Mouse (Mus musculus) erythroid progenitor cell, adult 5-6 weeks (primary cell): ENCODE results near the gene Rhox8. TPM values are rescaled to one million over a fixed set of nuclear protein-coding genes. Genes with fewer than 3 reads are reported as not detected.
"Not testable (repeated sequence)": the region's sequence is repeated elsewhere in the genome, so short reads cannot be mapped to it uniquely, and the experiment has no call there.

Experiments
- ATAC-seq: replicated peaks from 2 replicates; pipeline ENCODE4 v1.8.0; 2016; ENCODE audit warnings: moderate number of reproducible peaks, mild to moderate bottlenecking, moderate TSS enrichment, inconsistent platforms; ENCODE audit not compliant: poor library complexity, low FRiP score, severe bottlenecking
- total RNA-seq, 2 experiments: library from RNA; stranded (forward) in 1 of 2; stranded (reverse) in 1 of 2; fragments of 150-400 nt in 1 of 2; fragments of 186-747, 209-891 nt in 1 of 2; gene quantifications; 2 replicates each; pipeline versions ENCODE4 v1.2.3 to v1.2.4; 2015 to 2017; ENCODE audit warnings: low replicate concordance in 2 of 2

The Rhox8 gene
- total RNA-seq (2015; ENCODE audit: low replicate concordance), result not detected in 2 replicates
- total RNA-seq (2017; ENCODE audit: low replicate concordance), result 0.51 TPM in 1 of 2 replicates, not detected in the other

DNA sequence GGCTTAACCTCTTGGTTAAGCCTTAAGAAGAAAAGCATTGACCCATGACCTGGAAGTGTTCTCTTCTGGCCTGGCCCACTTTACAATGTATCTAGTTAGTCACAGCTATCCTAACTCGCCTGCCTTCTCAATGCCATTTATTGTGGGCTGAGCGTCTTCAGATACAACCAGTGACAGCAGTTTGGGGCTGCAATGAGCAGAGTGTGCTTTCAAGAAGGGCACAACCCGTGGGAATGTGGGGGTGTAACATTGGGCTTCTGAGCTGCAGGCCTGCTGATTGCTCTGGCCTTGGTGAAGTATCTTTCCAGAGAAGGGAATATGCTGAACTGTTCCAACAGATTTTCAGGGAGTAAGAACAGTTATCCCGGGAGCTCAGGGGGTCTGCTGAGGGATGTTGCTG lies at the start of gene Rhox8:
Gene Rhox8, minus strand, starts transcription at position 101 of the 400 bp plus-strand sequence.
- ATAC-seq, result no peak

- ATAC-seq, result no peak
These were observed 37.6 kb upstream of the Rhox8 start for GRCm38 (mm10) chrX:37916311-37916710.

DNA sequence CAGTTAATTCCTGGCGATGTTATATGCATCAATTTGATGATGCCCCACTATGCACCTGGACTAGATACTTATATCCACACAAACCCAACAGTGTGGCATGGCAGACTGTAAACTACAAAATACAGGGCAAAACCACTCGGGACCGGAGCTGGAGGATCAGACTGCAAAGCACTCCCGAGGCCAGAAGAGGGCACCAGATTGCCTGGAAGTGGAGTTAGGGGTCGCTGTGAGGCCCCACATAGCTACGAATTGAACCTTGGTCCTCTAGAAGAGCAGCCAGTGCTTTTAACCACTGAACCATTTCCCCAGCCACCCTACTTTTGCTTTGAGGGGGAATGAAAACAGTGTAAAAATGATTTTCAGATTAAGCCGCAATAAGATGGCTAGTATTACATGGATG lies 29.8 kb upstream of the Rhox8 start:
- ATAC-seq, result no peak

DNA sequence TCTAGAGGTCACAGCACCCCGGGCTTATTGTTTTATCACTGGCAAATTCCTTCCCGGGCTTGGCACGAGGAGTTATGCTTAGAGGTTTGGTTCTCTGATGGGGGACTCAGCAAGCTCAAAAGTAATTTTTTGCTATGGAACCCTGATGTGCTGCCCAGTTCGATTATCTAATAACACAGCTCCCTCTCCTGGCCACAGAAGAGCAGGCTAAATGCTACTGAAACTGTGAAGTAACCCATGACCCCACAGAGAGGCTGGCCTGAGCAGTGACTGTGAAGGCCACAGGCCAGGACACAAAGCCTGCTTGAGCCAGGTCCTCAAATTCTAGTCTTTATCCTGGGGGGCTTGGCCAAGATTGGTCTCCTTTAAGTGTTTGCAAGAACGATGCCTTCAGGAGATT lies 25.0 kb upstream of the Rhox8 start:
- ATAC-seq, result no peak

DNA sequence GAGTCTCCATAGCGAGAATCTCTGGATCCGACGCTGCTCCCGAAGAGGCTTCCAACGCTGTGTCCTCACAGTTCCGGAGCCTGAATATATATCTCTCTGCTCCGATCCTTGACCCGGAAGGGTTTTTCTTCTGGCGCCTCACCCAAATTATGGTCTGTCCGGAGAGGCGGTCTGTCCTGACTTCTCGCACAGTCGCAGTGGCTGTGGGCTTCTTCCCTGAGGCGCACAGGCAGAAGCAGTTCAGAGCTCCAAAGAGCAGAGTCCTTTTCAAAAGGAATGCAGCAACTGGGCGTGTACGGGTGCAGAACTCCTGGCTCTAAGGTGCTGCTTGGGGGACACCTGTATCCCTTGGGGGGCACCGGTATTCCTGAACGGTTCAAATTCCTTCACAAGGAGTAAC lies 22.9 kb upstream of the Rhox8 start, which contains the start of gene Rhox9:
Gene Rhox9, minus strand, starts transcription at position 101 of the 400 bp plus-strand sequence.
- ATAC-seq, result not testable (repeated sequence)

- ATAC-seq, result not testable (repeated sequence)
These were observed 18.4 kb upstream of the Rhox8 start, which contains the start of gene Rhox7b for GRCm38 (mm10) chrX:37897132-37897531. TSS of gene Rhox7b (minus strand) at chrX:37897232.

GRCm38 (mm10) chrX:37871641-37872040 lies 7.1 kb downstream of the Rhox8 start:
- no peak for ATAC-seq

DNA sequence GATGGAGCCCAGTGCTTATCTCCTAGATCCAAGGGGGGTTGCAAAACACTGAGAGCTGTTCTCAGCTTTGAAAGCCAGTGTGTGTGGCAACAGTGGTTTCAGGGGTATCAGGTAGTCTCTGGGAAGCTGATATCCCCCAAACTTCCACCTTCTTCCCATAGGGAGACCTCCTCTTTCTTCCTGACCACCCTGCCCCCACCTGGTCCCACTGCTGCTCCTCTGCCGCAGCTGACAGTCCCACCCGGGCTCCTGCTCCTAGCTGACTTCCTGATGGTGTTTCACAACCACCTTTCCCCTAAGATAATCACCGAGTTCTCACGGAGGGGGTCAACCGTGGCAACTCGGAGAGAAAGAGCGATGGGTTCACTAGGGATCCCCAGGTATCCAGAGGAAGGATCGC lies 47.4 kb downstream of the Rhox8 start, which contains the start of gene Rhox7a:
Gene Rhox7a, plus strand, starts transcription at position 301 of the 400 bp plus-strand sequence.
- ATAC-seq, result not testable (repeated sequence)

DNA sequence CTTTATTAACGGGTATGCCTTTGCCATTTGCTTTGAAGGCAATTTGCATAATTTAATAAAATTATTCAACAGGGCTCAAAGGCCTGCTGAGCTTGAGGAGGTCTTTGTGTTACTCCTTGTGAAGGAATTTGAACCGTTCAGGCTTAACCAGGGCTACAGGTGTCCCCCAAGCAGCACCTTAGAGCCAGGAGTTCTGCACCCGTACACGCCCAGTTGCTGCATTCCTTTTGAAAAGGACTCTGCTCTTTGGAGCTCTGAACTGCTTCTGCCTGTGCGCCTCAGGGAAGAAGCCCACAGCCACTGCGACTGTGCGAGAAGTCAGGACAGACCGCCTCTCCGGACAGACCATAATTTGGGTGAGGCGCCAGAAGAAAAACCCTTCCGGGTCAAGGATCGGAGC lies 52.1 kb downstream of the Rhox8 start, which contains the start of gene Rhox6:
Gene Rhox6, plus strand, starts transcription at position 301 of the 400 bp plus-strand sequence.
- not testable (repeated sequence) for ATAC-seq

Other genes with a start within 250 kb of the Rhox8 start
- not detected in 2 replicates for gene Rhox2g, start 235.5 kb downstream of the Rhox8 start, total RNA-seq (2015; ENCODE audit: low replicate concordance)
- gene Rhox2g, start 235.5 kb downstream of the Rhox8 start, total RNA-seq (2017; ENCODE audit: low replicate concordance), result not detected in 2 replicates
- not detected in 2 replicates for gene Rhox4g, start 227.6 kb downstream of the Rhox8 start, total RNA-seq (2015; ENCODE audit: low replicate concordance)
- not detected in 2 replicates for gene Rhox4g, start 227.6 kb downstream of the Rhox8 start, total RNA-seq (2017; ENCODE audit: low replicate concordance)
- not detected in 2 replicates for gene Rhox3h, start 210.2 kb downstream of the Rhox8 start, total RNA-seq (2015; ENCODE audit: low replicate concordance)
- gene Rhox3h, start 210.2 kb downstream of the Rhox8 start, total RNA-seq (2017; ENCODE audit: low replicate concordance), result not detected in 2 replicates
- gene Rhox2h, start 205.7 kb downstream of the Rhox8 start, total RNA-seq (2015; ENCODE audit: low replicate concordance), result not detected in 2 replicates
- gene Rhox2h, start 205.7 kb downstream of the Rhox8 start, total RNA-seq (2017; ENCODE audit: low replicate concordance), result not detected in 2 replicates
- gene Rhox5, start 74.1 kb downstream of the Rhox8 start, total RNA-seq (2015; ENCODE audit: low replicate concordance), result not detected in 2 replicates
- gene Rhox5, start 74.1 kb downstream of the Rhox8 start, total RNA-seq (2017; ENCODE audit: low replicate concordance), result not detected in 2 replicates
- gene Rhox6, start 52.0 kb downstream of the Rhox8 start, total RNA-seq (2015; ENCODE audit: low replicate concordance), result not detected in 2 replicates
- not detected in 2 replicates for gene Rhox6, start 52.0 kb downstream of the Rhox8 start, total RNA-seq (2017; ENCODE audit: low replicate concordance)
- gene Rhox7a, start 47.3 kb downstream of the Rhox8 start, total RNA-seq (2015; ENCODE audit: low replicate concordance), result not detected in 2 replicates
- not detected in 2 replicates for gene Rhox7a, start 47.3 kb downstream of the Rhox8 start, total RNA-seq (2017; ENCODE audit: low replicate concordance)
- gene Rhox7b, start 18.3 kb upstream of the Rhox8 start, total RNA-seq (2015; ENCODE audit: low replicate concordance), result not detected in 2 replicates
- not detected in 2 replicates for gene Rhox7b, start 18.3 kb upstream of the Rhox8 start, total RNA-seq (2017; ENCODE audit: low replicate concordance)
- not detected in 2 replicates for gene Rhox9, start 22.8 kb upstream of the Rhox8 start, total RNA-seq (2015; ENCODE audit: low replicate concordance)
- not detected in 2 replicates for gene Rhox9, start 22.8 kb upstream of the Rhox8 start, total RNA-seq (2017; ENCODE audit: low replicate concordance)
- not detected in 2 replicates for gene Btg1-ps1, start 139.9 kb upstream of the Rhox8 start, total RNA-seq (2015; ENCODE audit: low replicate concordance)
- not detected in 2 replicates for gene Btg1-ps1, start 139.9 kb upstream of the Rhox8 start, total RNA-seq (2017; ENCODE audit: low replicate concordance)
- not detected in 2 replicates for gene Btg1-ps2, start 164.2 kb upstream of the Rhox8 start, total RNA-seq (2015; ENCODE audit: low replicate concordance)
- not detected in 2 replicates for gene Btg1-ps2, start 164.2 kb upstream of the Rhox8 start, total RNA-seq (2017; ENCODE audit: low replicate concordance)
- not detected in 2 replicates for gene Rhox10, start 187.5 kb upstream of the Rhox8 start, total RNA-seq (2015; ENCODE audit: low replicate concordance)
- not detected in 2 replicates for gene Rhox10, start 187.5 kb upstream of the Rhox8 start, total RNA-seq (2017; ENCODE audit: low replicate concordance)
- gene Rhox11, start 206.2 kb upstream of the Rhox8 start, total RNA-seq (2015; ENCODE audit: low replicate concordance), result not detected in 2 replicates
- not detected in 2 replicates for gene Rhox11, start 206.2 kb upstream of the Rhox8 start, total RNA-seq (2017; ENCODE audit: low replicate concordance)
- not detected in 2 replicates for gene Rhox12, start 232.0 kb upstream of the Rhox8 start, total RNA-seq (2015; ENCODE audit: low replicate concordance)
- not detected in 2 replicates for gene Rhox12, start 232.0 kb upstream of the Rhox8 start, total RNA-seq (2017; ENCODE audit: low replicate concordance)
- not detected in 2 replicates for gene Rhox13, start 242.3 kb upstream of the Rhox8 start, total RNA-seq (2015; ENCODE audit: low replicate concordance)
- not detected in 2 replicates for gene Rhox13, start 242.3 kb upstream of the Rhox8 start, total RNA-seq (2017; ENCODE audit: low replicate concordance)